Mouse (Mus musculus): Measurements from ENCODE around the gene Fmo6.

Gene Fmo6

GRCm38 (mm10) chr1:162914932-162915556 is 22.3 kb downstream of the Fmo6 start:
- DNase-seq (ENCODE audit: low read depth, low spot score), result no peak

GRCm38 (mm10) chr1:162912085-162912484 is 25.2 kb downstream of the Fmo6 start:
- no peak for DNase-seq (ENCODE audit: low read depth, low spot score)

GRCm38 (mm10) chr1:162901879-162902278 is 35.4 kb downstream of the Fmo6 start:
- DNase-seq (ENCODE audit: low read depth, low spot score), result peak; percentile 25

GRCm38 (mm10) chr1:162897838-162898811 is 39.2 kb downstream of the Fmo6 start, which contains the start of gene Fmo2:
Fmo2 (minus strand) TSS chr1:162898726.
- no peak for DNase-seq (ENCODE audit: low read depth, low spot score)

DNA sequence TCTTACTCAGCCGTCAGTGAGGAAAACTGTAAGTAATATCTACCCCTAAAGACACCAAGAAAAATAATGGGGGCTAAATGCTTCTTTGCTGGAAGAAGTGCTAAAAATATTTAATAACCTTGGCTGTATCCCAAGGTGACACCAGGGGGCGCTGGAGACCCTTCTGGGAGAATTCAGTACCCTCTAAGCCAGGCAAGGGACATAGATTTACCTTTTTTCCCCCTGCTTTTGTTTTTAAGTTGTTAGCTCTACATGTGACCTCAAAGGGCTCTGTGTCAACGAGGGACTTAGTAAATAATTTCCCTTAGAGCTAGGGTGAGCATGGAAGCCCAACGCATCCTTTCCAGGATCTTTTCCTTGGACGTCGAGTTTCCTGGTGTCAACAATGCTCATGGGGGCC is 41.4 kb downstream of the Fmo6 start:
- DNase-seq (ENCODE audit: low read depth, low spot score), result peak; percentile 46

GRCm38 (mm10) chr1:162893014-162893413 is 44.3 kb downstream of the Fmo6 start:
- no peak for DNase-seq (ENCODE audit: low read depth, low spot score)

- peak; percentile 15 for DNase-seq (ENCODE audit: low read depth, low spot score)
These were observed 45.3 kb downstream of the Fmo6 start for GRCm38 (mm10) chr1:162891980-162892451.

GRCm38 (mm10) chr1:162888646-162889045 is 48.7 kb downstream of the Fmo6 start:
- no peak for DNase-seq (ENCODE audit: low read depth, low spot score)

GRCm38 (mm10) chr1:162887644-162888043 is 49.7 kb downstream of the Fmo6 start:
- DNase-seq (ENCODE audit: low read depth, low spot score), result no peak

GRCm38 (mm10) chr1:162886138-162886816 is 51.0 kb downstream of the Fmo6 start:
- no peak for DNase-seq (ENCODE audit: low read depth, low spot score)

DNA sequence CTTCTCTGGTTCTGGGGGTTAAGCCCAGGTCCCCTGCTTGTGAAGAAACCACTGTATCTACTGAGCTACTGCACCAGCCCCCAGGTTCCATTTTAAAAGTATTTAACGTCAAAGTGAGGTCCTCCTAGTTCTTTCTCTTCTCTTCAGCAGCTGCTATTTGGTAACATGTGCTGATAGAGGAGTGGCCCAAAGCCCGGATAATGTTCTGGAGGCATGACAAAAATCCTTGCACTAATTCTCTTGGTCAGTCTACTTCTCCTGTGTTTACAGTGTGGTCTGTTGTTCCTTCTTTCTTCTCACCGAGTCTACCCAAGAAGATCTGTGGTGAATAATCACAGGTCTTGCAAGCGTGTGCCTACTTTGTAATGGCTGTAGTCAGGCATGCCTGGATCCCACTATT is 54.6 kb downstream of the Fmo6 start:
- no peak for DNase-seq (ENCODE audit: low read depth, low spot score)

- peak; percentile 36 for DNase-seq (ENCODE audit: low read depth, low spot score)
These were observed 57.5 kb downstream of the Fmo6 start for GRCm38 (mm10) chr1:162879595-162880369.

- DNase-seq (ENCODE audit: low read depth, low spot score), result no peak
These were observed 62.2 kb downstream of the Fmo6 start for GRCm38 (mm10) chr1:162875091-162875490.

GRCm38 (mm10) chr1:162871701-162872311 is 65.5 kb downstream of the Fmo6 start:
- no peak for DNase-seq (ENCODE audit: low read depth, low spot score)

DNA sequence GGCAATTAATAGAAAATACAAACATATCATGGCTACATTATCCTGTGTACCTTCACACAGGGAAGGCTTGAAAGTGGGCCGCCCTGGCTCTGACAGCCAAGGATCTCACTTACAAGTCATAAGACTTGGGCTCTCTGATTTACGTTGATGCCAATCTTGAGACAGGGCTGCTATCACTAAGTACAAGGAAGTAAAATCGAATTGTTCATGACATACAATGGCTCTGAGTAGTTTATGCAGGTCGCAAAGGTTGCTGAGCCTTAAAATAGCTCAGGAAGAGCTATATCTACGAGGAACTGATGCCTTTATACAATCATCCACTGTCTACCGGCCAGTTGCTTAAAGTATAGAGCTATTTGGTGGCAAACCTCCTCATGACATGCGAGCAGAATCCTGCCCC is 66.3 kb downstream of the Fmo6 start:
- DNase-seq (ENCODE audit: low read depth, low spot score), result no peak

DNA sequence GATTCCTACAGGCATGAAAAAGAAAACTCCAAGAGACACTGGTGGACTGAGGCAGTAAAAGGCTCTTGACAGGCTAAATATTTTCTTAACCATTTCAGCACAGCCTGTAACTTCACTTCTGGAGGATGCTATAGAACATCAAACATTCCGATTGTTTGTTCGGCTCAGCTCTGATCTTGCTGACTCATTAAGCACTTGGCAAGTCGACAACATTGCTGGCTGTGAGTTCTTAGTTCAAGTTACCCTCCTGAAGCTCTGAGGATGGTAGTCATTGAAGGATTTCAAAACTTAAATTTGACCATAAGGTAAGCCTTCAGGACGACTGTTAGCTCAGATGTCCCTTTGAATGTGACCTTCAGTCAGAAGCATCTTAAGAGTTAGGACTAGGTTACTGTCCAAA is 69.9 kb downstream of the Fmo6 start:
- no peak for DNase-seq (ENCODE audit: low read depth, low spot score)

All from brain, adult 2 months (tissue).